Mouse (Mus musculus) embryonic fibroblast, embryonic 13.5 days (primary cell): ENCODE measurements at regions not wholly inside any gene's neighbourhood (a gene's known extent, or its start where the extent isn't known, plus 50 kb on each side); places are given as distances from the start of the nearest gene placed in this dataset.

ENCODE experiments used
- H3K27ac ChIP-seq: 2 replicates; pipeline ENCODE4 v1.5.1; 2012; ENCODE audit warnings: low read length, control low read depth, inconsistent platforms; ENCODE audit not compliant: insufficient read depth
- H3K4me1 ChIP-seq: 2 replicates; pipeline ENCODE4 v1.6.1; 2011; ENCODE audit warnings: low read length; ENCODE audit not compliant: control insufficient read depth, insufficient read depth
- H3K4me3 ChIP-seq: 2 replicates; pipeline ENCODE4 v1.5.1; 2011; ENCODE audit warnings: mild to moderate bottlenecking, control low read depth, low read length; ENCODE audit not compliant: insufficient read depth
- CTCF ChIP-seq: IDR thresholded peaks from 2 replicates; pipeline ENCODE4 v1.5.1; 2011; ENCODE audit warnings: mild to moderate bottlenecking, control low read depth, low read length, moderate library complexity, borderline replicate concordance; ENCODE audit not compliant: insufficient read depth
- POLR2A ChIP-seq: IDR thresholded peaks from 2 replicates; pipeline ENCODE4 v1.6.1; 2011; ENCODE audit warnings: low read depth, mild to moderate bottlenecking, control low read depth, low read length, moderate library complexity

DNA sequence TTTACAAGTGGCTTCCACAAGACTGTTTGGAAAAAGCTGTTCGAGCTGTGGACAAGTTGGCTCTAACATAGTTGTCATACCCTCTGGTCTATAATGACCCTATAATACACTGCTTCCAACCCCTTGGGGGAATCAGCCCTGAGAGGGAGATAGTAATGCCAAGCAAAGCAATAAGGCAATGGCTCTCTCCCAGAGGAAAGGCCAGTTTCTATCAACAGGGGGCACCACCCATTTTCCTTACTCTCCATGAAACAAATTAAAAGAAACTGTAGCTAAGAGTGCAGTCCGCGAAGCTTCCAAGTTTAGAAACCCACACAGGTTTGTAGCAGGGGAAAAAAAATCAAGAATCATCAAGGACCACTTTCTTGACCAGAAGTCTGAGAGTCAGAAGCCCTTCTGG lies 115.9 kb upstream of the Sstr4 start:
- Histone ChIP-seq H3K4me3 (no peak overlapping the region), H3K27ac (no peak overlapping the region), H3K4me1 (no peaks in the 10 kb centered on the region; the same call in 1 of the 2 replicates)
- TF ChIP-seq POLR2A, result no peak
- TF ChIP-seq CTCF, result no peak

DNA sequence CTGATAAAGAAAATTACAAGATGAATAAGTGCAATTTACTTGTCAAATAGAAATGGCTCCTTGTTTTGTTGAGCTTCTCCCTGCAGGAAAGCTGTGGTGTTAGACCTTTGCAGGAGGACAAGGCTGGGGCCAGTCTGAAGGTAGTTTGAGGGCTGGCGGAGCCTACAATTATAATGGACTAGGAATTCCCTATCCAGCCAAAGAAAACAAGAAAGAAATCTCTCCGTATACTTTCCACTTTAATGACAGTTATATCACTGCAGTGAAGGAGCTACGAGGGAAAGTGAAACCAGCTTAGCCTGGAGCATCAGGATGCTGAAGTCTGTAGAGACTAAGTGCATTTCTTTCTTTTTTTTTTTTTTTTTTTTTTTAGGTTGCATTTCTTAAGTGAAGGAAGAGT lies 104.8 kb upstream of the Sstr4 start:
- TF ChIP-seq POLR2A, result no peak
- no peak for TF ChIP-seq CTCF
- peaks cover 4% of the 10 kb centered on the region; the same call in 1 of the 2 replicates for H3K4me1 ChIP-seq
- H3K4me3 ChIP-seq, result no peak overlapping the region
- H3K27ac ChIP-seq, result peak overlapping the region; percentile 25

DNA sequence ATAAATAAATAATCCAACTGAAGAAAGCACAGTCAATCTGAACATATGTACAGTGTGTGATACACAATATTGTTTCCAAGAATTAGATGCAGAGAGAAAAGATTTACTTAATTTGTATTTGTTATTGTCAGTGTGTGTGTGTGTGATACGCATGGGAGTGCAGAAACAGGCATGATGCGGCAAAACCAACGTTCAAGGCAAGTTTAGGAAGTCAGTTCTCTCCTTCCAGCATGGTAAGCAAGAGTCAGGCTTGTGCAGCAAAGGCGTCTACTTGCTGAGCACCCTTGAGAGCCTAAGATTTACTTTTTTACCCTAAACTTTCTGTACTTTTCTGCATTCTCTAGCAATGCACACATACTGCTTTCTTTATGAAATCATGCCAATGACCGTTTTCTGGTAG lies 102.7 kb upstream of the Sstr4 start:
- H3K27ac ChIP-seq, result peak overlapping the region; percentile 38; the same call in 1 of the 2 replicates
- no peak for TF ChIP-seq POLR2A
- no peak for TF ChIP-seq CTCF
- H3K4me3 ChIP-seq, result no peak overlapping the region

GRCm38 (mm10) chr2:148292895-148293294 lies 102.2 kb upstream of the Sstr4 start:
- Histone ChIP-seq H3K4me3 (no peak overlapping the region), H3K4me1 (peaks cover 4% of the 10 kb centered on the region; the same call in 1 of the 2 replicates), H3K27ac (0 out of 2 replicates have a peak overlapping the region, but pooled peaks have one; percentile 8)
- TF ChIP-seq POLR2A (no peak), CTCF (no peak)

More for the DNA sequence above, 102.7 kb upstream of the Sstr4 start:
- peaks cover 4% of the 10 kb centered on the region; the same call in 1 of the 2 replicates for H3K4me1 ChIP-seq

- no peaks in the 10 kb centered on the region for H3K4me1 ChIP-seq
- H3K27ac ChIP-seq, result no peak overlapping the region
- H3K4me3 ChIP-seq, result no peak overlapping the region
- no peak for TF ChIP-seq CTCF
- no peak for TF ChIP-seq POLR2A
Measured at GRCm38 (mm10) chr2:148300879-148301278, 94.3 kb upstream of the Sstr4 start.

DNA sequence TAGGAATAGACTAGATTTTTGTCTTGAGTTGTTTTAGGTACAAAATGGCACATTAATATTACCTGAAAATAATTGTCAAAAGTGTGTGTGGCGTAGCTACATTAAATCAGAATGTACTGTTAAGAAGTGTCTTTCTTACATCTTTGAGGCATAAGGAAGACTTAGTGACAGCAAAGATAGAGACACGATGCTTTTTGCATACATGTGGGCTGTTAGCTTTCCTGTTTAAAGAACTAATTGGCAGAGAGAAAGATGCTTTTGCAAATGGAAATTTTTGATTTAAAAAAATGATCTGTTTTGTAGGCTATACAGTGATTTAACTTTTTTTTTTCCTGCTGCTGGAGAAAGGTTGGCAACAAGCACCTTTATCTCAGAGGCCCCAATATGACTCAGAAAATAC lies 82.9 kb upstream of the Sstr4 start:
- TF ChIP-seq CTCF (no peak), POLR2A (no peak)
- Histone ChIP-seq H3K4me3 (no peak overlapping the region), H3K27ac (no peak overlapping the region), H3K4me1 (no peaks in the 10 kb centered on the region)

DNA sequence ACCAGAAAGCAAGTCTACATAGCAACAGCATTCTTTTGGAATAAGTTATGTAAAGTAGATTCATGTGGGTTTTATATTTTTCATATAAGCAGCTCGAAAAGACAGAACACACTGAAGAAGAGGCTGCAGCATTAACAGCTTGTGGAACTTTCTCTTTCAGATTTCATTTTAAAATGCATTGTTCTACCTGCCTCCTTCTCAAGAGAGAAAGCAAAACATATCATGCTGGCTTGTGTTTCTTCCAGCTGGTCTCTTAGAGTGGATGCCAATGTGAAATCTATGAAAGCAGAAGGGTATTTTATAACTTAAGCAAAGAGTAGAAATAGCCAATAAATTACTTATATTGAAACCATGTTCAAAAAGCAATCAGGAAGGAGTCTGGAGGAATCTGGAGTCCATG lies 74.2 kb upstream of the Sstr4 start:
- Histone ChIP-seq H3K4me3 (no peak overlapping the region), H3K27ac (no peak overlapping the region), H3K4me1 (peaks cover 6% of the 10 kb centered on the region)
- TF ChIP-seq POLR2A (no peak), CTCF (no peak)

DNA sequence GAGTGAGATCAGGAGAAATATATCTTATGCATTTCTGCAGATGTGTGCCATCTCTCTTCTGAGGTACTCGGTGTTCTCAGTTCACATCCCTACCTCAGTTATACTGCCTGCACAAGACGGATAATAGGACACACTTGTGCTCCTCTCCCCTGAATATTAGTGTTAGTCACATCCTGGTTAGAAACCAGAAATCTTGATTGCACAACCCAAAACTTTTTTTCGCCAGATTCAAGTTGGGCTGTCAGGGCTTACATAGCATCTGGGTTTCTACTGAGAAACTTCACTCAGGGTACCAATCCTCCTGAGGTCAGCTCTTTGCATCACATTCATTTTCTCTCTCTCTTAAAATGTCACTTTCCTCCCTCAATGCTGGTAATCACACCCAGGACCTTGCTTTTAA lies 69.8 kb upstream of the Sstr4 start:
- peaks cover 11% of the 10 kb centered on the region for H3K4me1 ChIP-seq
- TF ChIP-seq POLR2A (no peak), CTCF (no peak)
- no peak overlapping the region for H3K27ac ChIP-seq
- no peak overlapping the region for H3K4me3 ChIP-seq

DNA sequence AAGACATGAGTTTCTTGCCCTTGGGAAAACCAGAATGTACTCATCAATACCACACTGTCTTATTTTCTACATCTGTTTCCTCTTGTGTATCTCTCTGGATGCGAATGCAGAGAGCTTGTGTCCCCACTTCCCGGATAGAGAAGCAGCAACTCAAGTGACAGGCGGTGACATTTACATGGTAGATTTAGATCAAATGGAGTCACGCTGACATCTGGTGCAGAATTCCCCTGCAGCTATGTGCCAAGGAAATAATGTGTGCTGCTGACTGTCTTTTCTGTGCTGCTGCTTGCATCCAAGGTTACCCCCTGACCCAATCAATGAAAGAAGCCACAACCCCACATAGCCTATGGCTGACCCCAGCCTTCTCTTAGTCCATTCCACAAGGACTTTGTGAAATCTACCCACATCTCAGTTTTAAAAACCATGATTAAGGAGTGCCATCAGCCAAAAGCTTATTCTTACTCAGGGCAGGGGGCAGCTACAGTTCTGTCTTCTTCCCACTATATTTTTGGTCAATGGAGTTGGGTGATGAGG lies 69.2 kb upstream of the Sstr4 start:
- TF ChIP-seq CTCF (no peak), POLR2A (no peak)
- peaks cover 11% of the 10 kb centered on the region for H3K4me1 ChIP-seq
- no peak overlapping the region for H3K4me3 ChIP-seq
- no peak overlapping the region for H3K27ac ChIP-seq

- Histone ChIP-seq H3K4me1 (peaks cover 11% of the 10 kb centered on the region), H3K27ac (peak overlapping the region; percentile 41), H3K4me3 (no peak overlapping the region)
- no peak for TF ChIP-seq POLR2A
- no peak for TF ChIP-seq CTCF
Measured at GRCm38 (mm10) chr2:148326414-148326813, 68.7 kb upstream of the Sstr4 start.

DNA sequence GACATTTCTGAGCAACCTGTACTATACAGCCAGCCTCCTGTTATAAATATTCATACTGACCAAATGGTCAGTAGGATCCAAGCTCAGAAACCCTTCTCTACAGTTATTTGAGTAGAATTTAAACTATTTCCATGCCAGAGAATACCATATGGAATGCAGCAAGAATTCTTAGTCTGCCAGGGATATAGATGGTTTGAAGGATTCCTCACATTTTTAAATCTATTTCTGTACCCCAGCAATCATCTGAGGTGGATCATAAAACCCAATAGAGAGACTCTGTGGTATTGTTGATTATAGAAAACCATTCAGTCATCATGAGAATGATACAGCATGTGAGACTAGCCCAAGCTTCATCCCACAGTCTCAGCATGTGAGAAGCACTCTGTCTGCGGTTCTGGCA lies 67.6 kb upstream of the Sstr4 start:
- Histone ChIP-seq H3K4me3 (no peak overlapping the region), H3K27ac (peak overlapping the region; percentile 67), H3K4me1 (peaks cover 11% of the 10 kb centered on the region)
- no peak for TF ChIP-seq CTCF
